Mouse (Mus musculus) heart, embryonic 16.5 days (tissue): ENCODE data around the gene Mecom. TPM values are rescaled to one million over a fixed set of nuclear protein-coding genes. Genes with fewer than 3 reads are reported as not detected.

ENCODE experiments used
- ATAC-seq: fragments of 200-750 bp; cut with Nextera tagmentation; replicated peaks from 2 replicates; pipeline ENCODE4 v1.8.0; 2017; ENCODE audit warnings: moderate number of reproducible peaks; ENCODE audit not compliant: insufficient read depth, low FRiP score; ENCODE audit errors: extremely low read depth
- H3K27ac ChIP-seq: fragments of 300-500 bp; sonication (generic); 2 replicates; pipeline ENCODE4 v1.5.1; 2014; ENCODE audit warnings: mild to moderate bottlenecking, low read length, control low read depth, moderate library complexity
- H3K27me3 ChIP-seq: fragments of 300-500 bp; sonication (generic); 2 replicates; pipeline ENCODE4 v1.6.1; 2014; ENCODE audit warnings: low read length, mixed read lengths; ENCODE audit not compliant: control insufficient read depth, insufficient read depth
- H3K36me3 ChIP-seq: fragments of 300-500 bp; sonication (generic); 2 replicates; pipeline ENCODE4 v1.6.1; 2014; ENCODE audit not compliant: control insufficient read depth, insufficient read depth
- H3K4me1 ChIP-seq: fragments of 300-500 bp; sonication (generic); 2 replicates; pipeline ENCODE4 v1.6.1; 2014; ENCODE audit warnings: low read length, mixed read lengths; ENCODE audit not compliant: control insufficient read depth, insufficient read depth
- H3K4me2 ChIP-seq: fragments of 300-500 bp; sonication (generic); 2 replicates; pipeline ENCODE4 v1.6.1; 2014; ENCODE audit warnings: low read depth, mild to moderate bottlenecking, control low read depth, low read length
- H3K4me3 ChIP-seq: fragments of 300-500 bp; sonication (generic); 2 replicates; pipeline ENCODE4 v1.5.1; 2014; ENCODE audit warnings: mild to moderate bottlenecking, control low read depth, low read length
- H3K9ac ChIP-seq: fragments of 300-500 bp; sonication (generic); 2 replicates; pipeline ENCODE4 v1.6.1; 2014; ENCODE audit warnings: low read length, control low read depth
- H3K9me3 ChIP-seq: fragments of 300-500 bp; sonication (generic); replicated peaks from 2 replicates; pipeline ENCODE4 v1.6.1; 2016; ENCODE audit warnings: low read length; ENCODE audit not compliant: control insufficient read depth
- WGBS: fragments of 180-500 bp; shearing (Covaris S2); extraction: QIAGEN DNeasy Blood & Tissue Kit; methylation state at CpG from one replicate; pipeline ENCODE4 v1.1.7; 2014; 5-methylcytosine and 5-hydroxymethylcytosine counted together
- polyA plus RNA-seq: library from polyadenylated mRNA; unstranded; fragments of >200 nt; fragmentation: Nextera tagmentation; extraction: Ambion mirVana; gene quantifications from 2 replicates; pipeline ENCODE4 v1.2.1, GENCODE M21; 2015

Gene Mecom
- polyA plus RNA-seq, 1 experiment from 2014 or later, result 12.7 TPM

DNA sequence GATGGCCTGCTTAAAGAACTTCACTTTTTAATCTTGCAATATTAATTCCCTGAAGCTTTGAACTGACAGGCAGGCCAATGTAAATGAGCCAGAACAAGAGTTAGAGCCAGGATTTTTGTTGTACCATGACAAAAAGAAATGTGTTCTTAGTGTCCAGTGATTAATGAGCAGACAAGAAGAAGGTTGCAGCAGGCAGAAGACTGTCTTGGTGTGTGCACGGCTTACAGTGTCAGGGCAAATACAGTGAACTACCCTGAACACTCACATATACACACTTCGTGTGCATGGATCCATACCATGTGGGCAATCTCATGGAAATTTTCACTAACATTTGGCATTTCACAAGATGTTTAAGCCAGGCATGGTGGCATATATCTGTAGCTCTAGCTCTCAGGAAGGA, 349.0 kb downstream of the Mecom start:
- H3K9ac ChIP-seq, result no peak overlapping the region
- no peaks in the 10 kb centered on the region for H3K9me3 ChIP-seq
- H3K4me2 ChIP-seq, result no peak overlapping the region
- H3K27ac ChIP-seq, result no peak overlapping the region
- ATAC-seq, result no peak
- WGBS, result 72% methylated on average over 2 of the region's 2 CpGs
- no peak overlapping the region for H3K4me3 ChIP-seq
- H3K27me3 ChIP-seq, result no peaks in the 10 kb centered on the region
- no peaks in the 10 kb centered on the region for H3K36me3 ChIP-seq
- no peaks in the 10 kb centered on the region for H3K4me1 ChIP-seq

DNA sequence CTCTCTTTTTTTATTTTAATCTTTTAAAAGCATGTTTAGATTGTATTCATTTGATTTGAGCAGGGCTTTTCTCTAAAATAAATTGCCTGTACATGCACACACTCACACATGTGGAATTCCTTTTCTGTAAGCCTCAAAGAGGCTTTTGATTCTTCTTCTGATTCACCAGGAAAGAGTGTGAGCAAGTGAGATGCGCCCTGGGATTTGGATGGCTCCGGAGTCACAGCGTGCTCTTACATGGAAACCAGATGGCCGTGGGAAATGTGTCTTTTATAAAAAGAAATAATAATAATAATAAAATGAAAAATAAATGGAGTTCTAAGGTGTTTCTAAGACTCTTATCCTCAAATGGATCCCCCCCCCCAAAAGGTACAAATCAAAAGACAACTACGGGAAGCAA, 349.6 kb downstream of the Mecom start:
- 81% methylated on average over 5 of the region's 5 CpGs for WGBS
- Histone ChIP-seq H3K9me3 (no peaks in the 10 kb centered on the region), H3K9ac (no peak overlapping the region), H3K27ac (no peak overlapping the region), H3K4me1 (no peaks in the 10 kb centered on the region), H3K4me3 (no peak overlapping the region), H3K36me3 (no peaks in the 10 kb centered on the region), H3K4me2 (no peak overlapping the region), H3K27me3 (no peaks in the 10 kb centered on the region)
- ATAC-seq, result no peak

DNA sequence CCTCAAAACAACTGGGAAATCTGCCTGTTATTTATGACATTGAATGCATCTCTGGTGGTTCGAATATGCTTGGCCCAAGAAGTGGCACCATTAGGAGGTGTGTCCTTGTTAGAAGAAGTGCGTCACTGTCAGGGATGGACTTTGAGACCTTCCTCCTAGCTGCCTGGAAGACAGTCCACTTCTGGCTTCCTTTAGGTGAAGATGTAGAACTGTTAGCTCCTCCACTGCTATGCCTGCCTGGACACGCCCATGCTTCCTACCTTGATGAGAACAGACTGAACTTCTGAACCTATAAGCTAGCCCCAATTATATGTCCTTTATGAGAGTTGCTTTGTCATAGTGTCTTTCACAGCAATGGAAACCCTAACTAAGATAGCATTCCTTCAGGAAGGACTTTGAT, 352.6 kb downstream of the Mecom start:
- no peaks in the 10 kb centered on the region for H3K4me1 ChIP-seq
- no peak for ATAC-seq
- 88% methylated on average over 3 of the region's 3 CpGs for whole genome bisulfite sequencing
- H3K27me3 ChIP-seq, result no peaks in the 10 kb centered on the region
- H3K4me2 ChIP-seq, result no peak overlapping the region
- no peaks in the 10 kb centered on the region for H3K9me3 ChIP-seq
- no peak overlapping the region for H3K27ac ChIP-seq
- H3K36me3 ChIP-seq, result no peaks in the 10 kb centered on the region
- no peak overlapping the region for H3K4me3 ChIP-seq
- no peak overlapping the region for H3K9ac ChIP-seq

DNA sequence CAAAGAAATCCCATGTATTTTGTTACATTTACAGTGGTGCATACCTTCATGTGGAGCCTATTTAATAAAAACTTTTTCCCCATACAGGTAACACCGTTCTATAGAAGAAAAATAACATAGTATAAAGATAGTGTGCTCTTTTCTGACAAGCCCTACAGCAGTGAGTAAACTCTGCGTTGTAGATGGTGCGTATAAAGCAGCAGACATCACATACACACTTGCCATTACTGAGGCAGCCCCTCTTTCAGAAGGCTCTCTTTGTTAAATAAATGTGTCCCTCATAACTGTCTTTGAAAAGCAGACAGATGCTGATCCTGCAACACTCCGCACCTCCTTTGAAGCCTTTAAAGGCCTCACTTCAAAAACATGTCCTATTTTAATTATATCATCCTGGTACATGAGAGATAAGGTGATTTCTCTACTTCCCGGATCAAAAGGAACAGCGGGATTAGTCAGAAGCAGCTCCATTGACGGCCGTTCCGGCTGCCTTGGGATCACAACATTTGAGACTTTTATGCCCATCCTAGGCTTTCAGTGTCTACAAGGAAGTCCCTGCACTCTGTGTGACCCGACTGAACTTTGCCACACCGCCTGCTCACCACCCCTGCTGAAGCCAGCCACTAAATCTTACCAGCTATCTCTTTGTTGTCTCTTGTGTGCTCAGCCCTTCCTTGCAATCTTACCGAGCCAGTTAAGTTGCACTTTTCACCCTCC, 355.4 kb downstream of the Mecom start:
- Histone ChIP-seq H3K4me2 (no peak overlapping the region), H3K4me1 (peaks cover 4% of the 10 kb centered on the region; the same call in 1 of the 2 replicates), H3K27me3 (no peaks in the 10 kb centered on the region), H3K9me3 (no peaks in the 10 kb centered on the region), H3K36me3 (no peaks in the 10 kb centered on the region), H3K9ac (no peak overlapping the region), H3K27ac (no peak overlapping the region), H3K4me3 (no peak overlapping the region)
- ATAC-seq, result no peak
- WGBS, result 32% methylated on average over 12 of the region's 12 CpGs

DNA sequence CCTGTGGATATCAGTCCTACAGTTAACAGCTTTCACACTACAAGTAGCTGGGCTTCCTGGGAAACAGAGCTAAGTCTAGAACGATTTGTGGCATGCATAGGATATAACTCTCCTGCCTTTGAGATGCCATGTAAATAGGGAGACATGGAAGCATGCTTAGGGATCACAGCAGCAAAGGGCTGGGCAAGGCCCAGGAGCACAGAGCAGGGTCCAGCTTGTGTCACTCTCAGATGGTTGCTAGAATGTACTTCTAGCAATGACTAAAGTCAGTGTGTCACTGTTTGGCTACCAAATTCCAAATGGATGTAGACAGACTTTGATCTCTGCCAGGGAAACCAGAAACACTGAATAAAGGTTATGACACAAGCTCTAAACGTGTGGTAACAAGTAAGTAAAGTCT, 358.5 kb downstream of the Mecom start:
- ATAC-seq, result no peak
- H3K9me3 ChIP-seq, result no peaks in the 10 kb centered on the region
- no peak overlapping the region for H3K4me2 ChIP-seq
- no peaks in the 10 kb centered on the region for H3K36me3 ChIP-seq
- WGBS, result 67% methylated on average over 2 of the region's 2 CpGs
- H3K27me3 ChIP-seq, result no peaks in the 10 kb centered on the region
- peaks cover 4% of the 10 kb centered on the region; the same call in 1 of the 2 replicates for H3K4me1 ChIP-seq
- no peak overlapping the region for H3K4me3 ChIP-seq
- H3K9ac ChIP-seq, result no peak overlapping the region
- H3K27ac ChIP-seq, result no peak overlapping the region

DNA sequence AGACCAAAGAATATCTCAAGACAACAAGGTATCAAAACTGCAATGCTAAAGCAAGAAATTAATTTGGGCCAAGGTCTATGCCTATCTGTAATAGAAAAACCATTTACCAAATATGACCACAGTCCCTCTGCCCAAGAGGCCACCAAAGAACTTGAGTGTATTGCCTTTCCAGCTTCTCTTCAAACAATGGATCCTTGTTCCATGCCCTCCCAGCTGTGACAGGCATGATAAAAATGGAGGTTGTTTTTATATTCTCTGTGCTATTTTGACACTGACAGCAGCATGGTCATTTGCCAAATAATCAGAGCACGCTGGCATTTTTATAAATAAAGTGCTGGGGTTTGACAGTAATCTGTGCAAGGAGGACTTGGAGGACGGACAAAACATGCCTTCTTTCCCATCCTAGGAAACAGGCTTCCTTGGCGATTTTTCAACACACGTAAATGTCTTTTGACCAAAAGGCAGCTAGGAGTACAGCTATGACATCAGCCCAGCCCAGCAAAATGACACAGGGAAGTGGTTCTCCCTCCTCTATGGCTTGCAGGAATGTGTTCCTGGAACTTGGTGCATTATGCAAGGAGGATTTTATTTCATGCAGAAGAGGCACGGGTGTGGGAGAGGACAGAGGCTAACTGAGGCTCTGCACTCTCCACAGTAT, 359.9 kb downstream of the Mecom start:
- Histone ChIP-seq H3K27ac (no peak overlapping the region; the same call in 1 of the 2 replicates), H3K36me3 (no peaks in the 10 kb centered on the region), H3K4me2 (0 out of 2 replicates have a peak overlapping the region, but pooled peaks have one; percentile 2), H3K9ac (no peak overlapping the region), H3K9me3 (no peaks in the 10 kb centered on the region), H3K4me1 (peaks cover 4% of the 10 kb centered on the region; the same call in 1 of the 2 replicates), H3K27me3 (no peaks in the 10 kb centered on the region), H3K4me3 (no peak overlapping the region)
- ATAC-seq, result peak; percentile 32; the same call in 1 of the 2 replicates
- WGBS, result 36% methylated on average over 5 of the region's 5 CpGs

DNA sequence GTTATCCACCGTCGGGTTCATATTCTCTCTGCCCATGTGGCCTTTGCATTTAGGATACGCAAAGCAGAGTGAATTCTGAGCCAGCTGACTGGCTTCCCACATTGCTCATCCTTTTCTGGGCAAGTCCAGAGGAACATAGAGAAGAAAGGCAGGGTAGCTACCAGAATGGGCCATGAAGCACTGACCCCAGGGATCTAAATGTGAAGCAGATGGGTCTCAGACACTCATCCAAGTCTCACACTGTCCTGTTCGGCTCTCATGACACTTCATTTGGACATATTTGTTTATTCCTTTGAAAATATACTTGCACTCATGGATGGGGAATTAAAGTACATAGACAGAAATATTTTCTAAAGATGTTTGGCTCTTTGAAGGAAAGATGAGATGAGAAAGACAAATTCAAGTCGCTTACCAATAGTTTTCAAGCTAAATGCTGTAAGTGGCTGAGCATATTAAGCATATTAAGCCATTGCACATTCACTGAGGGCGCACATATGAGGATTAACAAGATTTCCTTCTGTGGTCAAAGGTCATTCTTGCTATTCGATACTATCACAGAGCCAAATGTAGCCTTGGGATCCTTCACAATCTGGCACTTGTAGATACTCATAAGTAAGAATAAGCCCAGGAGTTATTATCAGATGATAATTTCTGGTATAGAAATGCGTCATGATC, 365.9 kb downstream of the Mecom start:
- Histone ChIP-seq H3K36me3 (no peaks in the 10 kb centered on the region), H3K27me3 (no peaks in the 10 kb centered on the region), H3K4me3 (no peak overlapping the region), H3K9me3 (no peaks in the 10 kb centered on the region), H3K9ac (no peak overlapping the region), H3K4me2 (no peak overlapping the region), H3K27ac (no peak overlapping the region), H3K4me1 (no peaks in the 10 kb centered on the region)
- 78% methylated on average over 8 of the region's 8 CpGs for WGBS
- no peak for ATAC-seq

DNA sequence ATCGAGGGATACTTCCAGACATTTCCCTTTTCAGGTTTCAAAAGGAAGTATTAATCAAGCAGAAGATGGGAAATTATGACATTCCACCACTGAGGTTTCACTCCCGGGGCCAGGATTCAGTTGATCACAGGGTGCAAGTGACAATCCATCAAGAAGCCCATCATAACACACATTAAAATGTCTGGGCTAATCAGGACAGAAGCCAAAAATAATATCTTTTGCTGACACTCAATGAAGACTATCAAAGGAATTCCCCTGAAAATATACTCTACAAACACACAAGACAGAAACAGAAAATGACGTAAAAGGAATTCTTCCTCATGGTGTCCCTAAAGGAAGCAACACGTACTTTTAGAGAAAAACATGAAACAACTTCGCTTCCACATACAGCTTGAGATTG, 371.2 kb downstream of the Mecom start:
- H3K4me3 ChIP-seq, result no peak overlapping the region
- 0 out of 2 replicates have a peak, but pooled peaks cover 3% of the 10 kb centered on the region for H3K9me3 ChIP-seq
- H3K27ac ChIP-seq, result no peak overlapping the region
- H3K9ac ChIP-seq, result no peak overlapping the region
- no peaks in the 10 kb centered on the region for H3K36me3 ChIP-seq
- no peak for ATAC-seq
- no peaks in the 10 kb centered on the region for H3K27me3 ChIP-seq
- no peaks in the 10 kb centered on the region for H3K4me1 ChIP-seq
- WGBS, result 66% methylated on average over 5 of the region's 5 CpGs
- H3K4me2 ChIP-seq, result no peak overlapping the region

DNA sequence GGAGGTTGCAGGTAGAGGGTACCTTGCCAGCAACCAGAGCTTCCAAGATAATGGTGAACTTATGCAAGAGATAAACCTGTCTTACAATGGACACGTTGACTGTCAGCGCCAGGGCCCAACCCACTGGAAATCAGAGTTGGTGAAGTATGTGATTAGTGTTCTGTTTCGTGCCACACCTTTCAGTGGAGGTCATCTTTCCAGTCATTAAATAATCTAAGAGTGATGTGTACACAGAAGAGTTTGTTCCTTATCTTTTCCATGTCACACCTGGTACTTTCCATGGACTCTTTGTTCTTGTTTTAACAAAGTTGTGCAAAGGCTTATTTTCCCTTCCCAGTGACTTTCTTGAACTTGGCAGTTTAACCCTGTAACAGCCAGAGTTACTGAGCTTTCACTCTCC, 374.0 kb downstream of the Mecom start:
- Histone ChIP-seq H3K36me3 (no peaks in the 10 kb centered on the region), H3K4me3 (no peak overlapping the region), H3K9me3 (0 out of 2 replicates have a peak, but pooled peaks cover 3% of the 10 kb centered on the region), H3K4me1 (no peaks in the 10 kb centered on the region), H3K27me3 (no peaks in the 10 kb centered on the region), H3K9ac (no peak overlapping the region), H3K4me2 (no peak overlapping the region), H3K27ac (no peak overlapping the region)
- 64% methylated on average over 3 of the region's 3 CpGs for WGBS
- no peak for ATAC-seq
